Mouse (Mus musculus) bone marrow macrophage, adult 2 months (primary cell): Measurements from ENCODE around the gene 9230104L09Rik.

Experiments used
- CTCF ChIP-seq: IDR thresholded peaks from 2 replicates; pipeline ENCODE4 v1.5.1; 2012; ENCODE audit warnings: low read depth, mild to moderate bottlenecking, low read length, moderate library complexity
- POLR2A ChIP-seq: IDR thresholded peaks from 2 replicates; pipeline ENCODE4 v1.6.1; 2012; ENCODE audit warnings: mild to moderate bottlenecking, low read depth, low read length, borderline replicate concordance

GRCm38 (mm10) chr2:148839224-148839623 is 25.6 kb downstream of the 9230104L09Rik start:
- TF ChIP-seq POLR2A (no peak), CTCF (no peak)
